ENCODE assay signal across 11 mouse cellular contexts in the genomic region with DNA sequence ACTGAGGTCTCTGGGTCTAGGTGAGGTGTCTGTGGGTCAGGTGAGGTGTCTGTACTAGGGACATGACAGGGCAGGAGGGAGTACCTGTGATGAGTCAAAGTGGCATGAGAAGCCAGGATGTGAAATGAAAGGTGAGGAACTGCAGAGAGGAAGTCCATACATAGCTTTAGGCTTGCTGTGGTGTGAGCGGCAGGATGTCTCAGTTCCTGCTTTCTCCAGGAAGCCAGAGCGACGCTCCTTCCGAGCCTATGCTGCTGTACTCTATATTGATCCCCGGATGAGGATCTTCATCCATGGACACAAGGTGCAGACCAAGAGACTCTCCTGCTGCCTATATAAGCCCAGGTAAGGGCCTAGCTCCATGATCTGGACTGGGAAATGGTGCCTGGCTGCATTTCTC.
"Had no signal": no experiment of that assay in that cellular context is flagged by ENCODE, and none has a peak within 500 bp of the region (broad histone marks: within the 10 kb centered on the region; RNA-seq: fewer than 3 reads in every experiment).

No protein-coding gene starts in this region.

- H3K9ac ChIP-seq: limb, embryonic 12.5 days; liver, embryonic 15.5 days had no signal

- H3K4me3 ChIP-seq: layer of hippocampus, adult 2 months; limb, embryonic 12.5 days; liver, embryonic 15.5 days had no signal

- H3K27ac ChIP-seq: layer of hippocampus, adult 2 months; limb, embryonic 12.5 days; liver, embryonic 15.5 days; macrophage; stomach, postnatal 0 days had no signal

- H3K9me3 ChIP-seq: limb, embryonic 12.5 days; liver, embryonic 15.5 days had no signal

- H3K4me1 ChIP-seq: limb, embryonic 12.5 days; liver, embryonic 15.5 days had no signal

- H3K27me3 ChIP-seq: limb, embryonic 12.5 days; liver, embryonic 15.5 days had no signal

- ATAC-seq: intestine, postnatal 0 days had no signal

- DNase-seq: lung, adult 2 months; right cerebral cortex, adult 18-20 months; right cerebral cortex, postnatal 25 days; thymus, postnatal 4 days had no signal

- H3K4me2 ChIP-seq: limb, embryonic 12.5 days; liver, embryonic 11.5 days; liver, embryonic 15.5 days had no signal
